Mouse (Mus musculus): Measurements from ENCODE around the gene Btbd1. TPM values are rescaled to one million over a fixed set of nuclear protein-coding genes. Genes with fewer than 3 reads are reported as not detected.

Btbd1 gene
- total and polyA plus RNA-seq, 3 experiments: 9.2 to 91.8 (median 74.6) TPM

DNA sequence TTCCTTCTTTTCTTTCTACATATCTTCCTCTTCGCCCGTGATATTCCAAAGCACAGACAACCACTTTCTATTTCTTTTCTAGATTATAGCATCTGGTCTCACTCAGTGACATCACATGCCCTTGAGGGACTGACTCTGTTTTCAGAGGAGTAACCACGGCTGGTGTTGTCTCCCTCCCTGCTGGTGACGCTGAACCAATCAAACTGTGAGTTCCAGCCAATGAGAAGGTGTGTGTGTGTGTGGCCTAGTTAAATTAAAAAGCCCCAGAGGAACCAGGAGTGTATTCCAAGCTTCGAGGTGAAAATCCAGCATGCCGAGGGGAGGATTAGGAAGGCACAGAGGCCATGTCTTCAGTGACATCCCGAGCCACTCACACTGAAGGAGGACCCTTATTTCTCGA, 17.8 kb upstream of the Btbd1 start:
- ATAC-seq (ENCODE audit: extremely low read depth, insufficient number of reproducible peaks, low FRiP score, poor library complexity, severe bottlenecking): no peak

DNA sequence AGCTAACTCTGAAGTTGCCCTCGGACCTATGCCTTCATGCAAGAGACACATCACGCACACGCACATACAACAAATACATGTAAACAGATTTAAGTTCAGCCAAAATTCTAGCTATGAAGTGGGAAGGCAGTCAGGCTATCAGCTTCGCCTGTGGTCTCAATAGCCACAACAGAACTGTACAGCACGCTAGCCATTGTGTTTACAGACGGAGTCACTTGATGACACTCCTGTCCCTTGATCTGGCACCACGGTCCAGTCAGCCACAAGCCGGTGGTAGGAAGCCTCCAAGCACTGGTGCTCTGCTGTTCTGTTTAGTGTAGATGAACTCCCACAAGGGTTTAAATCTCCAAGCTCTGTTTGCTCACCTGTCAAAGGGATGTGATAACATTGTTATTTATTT, 16.8 kb upstream of the Btbd1 start:
- ATAC-seq (ENCODE audit: extremely low read depth, insufficient number of reproducible peaks, low FRiP score, poor library complexity, severe bottlenecking) (no peak), DNase-seq (ENCODE audit: low spot score) (no peak)
- Histone ChIP-seq H3K27me3 (ENCODE audit: insufficient read depth, low read length) (peaks cover 18% of the 10 kb centered on the region), H3K9me3 (replicated peaks) (no peaks in the 10 kb centered on the region), H3K4me3 (ENCODE audit: low read depth, low read length) (no peak overlapping the region), H3K36me3 (replicated peaks) (no peaks in the 10 kb centered on the region), H3K4me1 (ENCODE audit: insufficient read depth, low read depth, low read length) (no peaks in the 10 kb centered on the region)
- TF ChIP-seq GATA1 (IDR thresholded peaks at IDR 0.05; ENCODE audit: borderline replicate concordance, low read length) (no peak), POLR2AphosphoS5 (IDR thresholded peaks at IDR 0.05; ENCODE audit: insufficient replicate concordance, low read depth, low read length) (no peak), GATA2 (IDR thresholded peaks at IDR 0.05; ENCODE audit: borderline replicate concordance, low read depth, low read length) (no peak), TAL1 (conservative IDR thresholded peaks at IDR 0.05; ENCODE audit: low read depth, low read length) (no peak), CTCF (IDR thresholded peaks at IDR 0.05; ENCODE audit: low read depth, low read length) (no peak)

More for the DNA sequence above, 17.8 kb upstream of the Btbd1 start:
- Histone ChIP-seq H3K9me3 (replicated peaks) (no peaks in the 10 kb centered on the region), H3K27me3 (ENCODE audit: insufficient read depth, low read length) (peaks cover 11% of the 10 kb centered on the region; the same call in 1 of the 2 replicates), H3K4me1 (ENCODE audit: insufficient read depth, low read depth, low read length) (no peaks in the 10 kb centered on the region), H3K4me3 (ENCODE audit: low read depth, low read length) (no peak overlapping the region), H3K36me3 (replicated peaks) (no peaks in the 10 kb centered on the region)
- TF ChIP-seq POLR2AphosphoS5 (IDR thresholded peaks at IDR 0.05; ENCODE audit: insufficient replicate concordance, low read depth, low read length): no peak
- TF ChIP-seq GATA1 (IDR thresholded peaks at IDR 0.05; ENCODE audit: borderline replicate concordance, low read length): no peak
- TF ChIP-seq CTCF (IDR thresholded peaks at IDR 0.05; ENCODE audit: low read depth, low read length): no peak
- no peak for TF ChIP-seq TAL1 (conservative IDR thresholded peaks at IDR 0.05; ENCODE audit: low read depth, low read length)
- no peak for TF ChIP-seq GATA2 (IDR thresholded peaks at IDR 0.05; ENCODE audit: borderline replicate concordance, low read depth, low read length)
- DNase-seq (ENCODE audit: low spot score): no peak

DNA sequence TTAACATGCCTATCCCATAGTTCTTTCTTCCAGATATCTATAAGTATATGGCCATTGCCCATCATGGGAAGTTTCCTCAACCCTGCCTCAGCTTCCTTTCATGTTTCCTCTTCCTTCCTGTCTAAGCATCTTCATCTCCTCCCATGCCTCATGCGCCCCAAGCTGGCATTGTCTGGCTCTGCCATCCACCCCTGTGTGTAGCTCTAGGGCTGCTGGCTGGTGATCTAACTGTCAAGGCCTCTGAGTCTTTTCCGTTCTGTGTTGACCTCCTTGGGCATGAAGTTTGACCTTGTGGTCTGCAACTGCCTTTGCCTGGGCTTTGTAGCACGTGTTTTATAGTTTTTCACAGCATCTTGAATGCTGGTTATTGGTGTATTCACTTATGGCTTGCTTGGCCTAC, 16.1 kb upstream of the Btbd1 start:
- TF ChIP-seq GATA1 (IDR thresholded peaks at IDR 0.05; ENCODE audit: borderline replicate concordance, low read length): no peak
- TF ChIP-seq GATA2 (IDR thresholded peaks at IDR 0.05; ENCODE audit: borderline replicate concordance, low read depth, low read length): no peak
- no peak for TF ChIP-seq TAL1 (conservative IDR thresholded peaks at IDR 0.05; ENCODE audit: low read depth, low read length)
- no peak for TF ChIP-seq CTCF (IDR thresholded peaks at IDR 0.05; ENCODE audit: low read depth, low read length)
- no peak for TF ChIP-seq POLR2AphosphoS5 (IDR thresholded peaks at IDR 0.05; ENCODE audit: insufficient replicate concordance, low read depth, low read length)
- Histone ChIP-seq H3K4me3 (ENCODE audit: low read depth, low read length) (no peak overlapping the region), H3K4me1 (ENCODE audit: insufficient read depth, low read depth, low read length) (no peaks in the 10 kb centered on the region), H3K27me3 (ENCODE audit: insufficient read depth, low read length) (peaks cover 25% of the 10 kb centered on the region), H3K9me3 (replicated peaks) (no peaks in the 10 kb centered on the region), H3K36me3 (replicated peaks) (no peaks in the 10 kb centered on the region)
- no peak for DNase-seq (ENCODE audit: low spot score)
- ATAC-seq (ENCODE audit: extremely low read depth, insufficient number of reproducible peaks, low FRiP score, poor library complexity, severe bottlenecking): no peak

DNA sequence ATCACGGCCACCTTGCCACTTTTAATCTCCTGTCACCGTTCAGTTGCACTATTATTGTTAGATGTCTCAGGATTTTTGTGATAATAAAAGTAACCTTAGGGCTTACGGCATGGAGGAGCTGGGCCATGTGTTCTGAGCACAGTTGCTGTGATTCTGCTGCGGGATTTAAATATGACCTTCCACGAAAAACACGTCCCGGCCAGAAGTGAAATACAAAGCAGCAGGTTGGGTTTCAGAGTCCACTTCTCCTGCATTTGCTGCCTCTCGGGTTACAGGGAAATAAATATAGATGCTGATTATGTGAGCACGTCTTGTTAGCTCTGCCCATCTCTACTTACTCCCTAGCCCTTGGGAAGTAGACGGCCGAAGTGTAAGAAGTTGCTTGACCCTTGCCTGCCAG, 15.6 kb upstream of the Btbd1 start:
- H3K9me3 ChIP-seq (replicated peaks): no peaks in the 10 kb centered on the region
- ATAC-seq (ENCODE audit: extremely low read depth, insufficient number of reproducible peaks, low FRiP score, poor library complexity, severe bottlenecking) (no peak), DNase-seq (ENCODE audit: low spot score) (no peak)
- no peak overlapping the region for H3K4me3 ChIP-seq (ENCODE audit: low read depth, low read length)
- H3K4me1 ChIP-seq (ENCODE audit: insufficient read depth, low read depth, low read length): no peaks in the 10 kb centered on the region
- TF ChIP-seq GATA2 (IDR thresholded peaks at IDR 0.05; ENCODE audit: borderline replicate concordance, low read depth, low read length) (no peak), TAL1 (conservative IDR thresholded peaks at IDR 0.05; ENCODE audit: low read depth, low read length) (no peak), POLR2AphosphoS5 (IDR thresholded peaks at IDR 0.05; ENCODE audit: insufficient replicate concordance, low read depth, low read length) (no peak), CTCF (IDR thresholded peaks at IDR 0.05; ENCODE audit: low read depth, low read length) (no peak), GATA1 (IDR thresholded peaks at IDR 0.05; ENCODE audit: borderline replicate concordance, low read length) (no peak)
- H3K36me3 ChIP-seq (replicated peaks): no peaks in the 10 kb centered on the region
- peaks cover 27% of the 10 kb centered on the region for H3K27me3 ChIP-seq (ENCODE audit: insufficient read depth, low read length)

DNA sequence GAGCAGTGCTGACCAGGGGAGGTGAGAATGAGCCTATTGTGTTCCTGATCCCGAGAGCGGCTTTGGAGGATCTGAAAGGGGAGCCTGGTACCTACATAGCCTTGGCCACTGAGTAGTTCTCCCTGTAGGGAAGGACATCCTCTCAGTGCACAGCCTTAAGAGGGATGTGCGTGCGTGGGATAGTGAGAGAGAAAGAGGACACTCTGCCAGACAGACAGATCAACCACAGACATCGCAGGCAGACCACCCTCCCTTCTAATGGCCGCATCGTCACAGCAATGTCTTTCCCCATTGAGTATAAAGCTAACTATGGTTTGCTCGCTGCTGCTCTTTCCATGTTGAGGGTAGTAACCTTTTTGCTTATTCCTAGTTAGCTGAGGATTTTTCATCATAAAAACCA, 14.7 kb upstream of the Btbd1 start:
- peaks cover 27% of the 10 kb centered on the region for H3K27me3 ChIP-seq (ENCODE audit: insufficient read depth, low read length)
- TF ChIP-seq POLR2AphosphoS5 (IDR thresholded peaks at IDR 0.05; ENCODE audit: insufficient replicate concordance, low read depth, low read length) (no peak), TAL1 (conservative IDR thresholded peaks at IDR 0.05; ENCODE audit: low read depth, low read length) (no peak), GATA1 (IDR thresholded peaks at IDR 0.05; ENCODE audit: borderline replicate concordance, low read length) (no peak), CTCF (IDR thresholded peaks at IDR 0.05; ENCODE audit: low read depth, low read length) (no peak), GATA2 (IDR thresholded peaks at IDR 0.05; ENCODE audit: borderline replicate concordance, low read depth, low read length) (no peak)
- no peak overlapping the region for H3K4me3 ChIP-seq (ENCODE audit: low read depth, low read length)
- no peaks in the 10 kb centered on the region for H3K36me3 ChIP-seq (replicated peaks)
- no peaks in the 10 kb centered on the region for H3K9me3 ChIP-seq (replicated peaks)
- H3K4me1 ChIP-seq (ENCODE audit: insufficient read depth, low read depth, low read length): no peaks in the 10 kb centered on the region
- DNase-seq (ENCODE audit: low spot score) (no peak), ATAC-seq (ENCODE audit: extremely low read depth, insufficient number of reproducible peaks, low FRiP score, poor library complexity, severe bottlenecking) (no peak)

DNA sequence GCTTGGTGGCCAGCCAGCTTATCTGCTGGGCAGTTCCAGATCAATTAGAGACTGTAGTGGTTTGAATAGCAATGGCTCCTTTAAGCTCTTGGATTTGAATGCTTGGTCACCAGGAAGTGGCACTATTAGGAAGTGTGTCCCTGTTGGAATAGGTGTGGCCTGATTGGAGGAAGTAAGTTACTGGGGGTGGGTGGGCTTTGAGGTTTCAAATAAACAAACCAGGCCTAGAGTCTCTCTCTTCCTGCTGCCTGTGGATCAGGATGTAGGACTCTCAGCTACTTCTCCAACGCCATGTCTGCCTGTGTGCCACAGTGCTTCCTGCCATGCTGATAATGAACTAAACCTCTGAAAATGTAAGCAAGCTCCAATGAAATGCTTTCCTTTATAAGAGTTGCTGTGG, 13.8 kb upstream of the Btbd1 start:
- Histone ChIP-seq H3K4me3 (ENCODE audit: low read depth, low read length) (no peak overlapping the region), H3K27me3 (ENCODE audit: insufficient read depth, low read length) (peaks cover 27% of the 10 kb centered on the region), H3K36me3 (replicated peaks) (no peaks in the 10 kb centered on the region), H3K9me3 (replicated peaks) (no peaks in the 10 kb centered on the region), H3K4me1 (ENCODE audit: insufficient read depth, low read depth, low read length) (no peaks in the 10 kb centered on the region)
- no peak for TF ChIP-seq GATA2 (IDR thresholded peaks at IDR 0.05; ENCODE audit: borderline replicate concordance, low read depth, low read length)
- no peak for TF ChIP-seq CTCF (IDR thresholded peaks at IDR 0.05; ENCODE audit: low read depth, low read length)
- no peak for TF ChIP-seq POLR2AphosphoS5 (IDR thresholded peaks at IDR 0.05; ENCODE audit: insufficient replicate concordance, low read depth, low read length)
- no peak for TF ChIP-seq TAL1 (conservative IDR thresholded peaks at IDR 0.05; ENCODE audit: low read depth, low read length)
- no peak for TF ChIP-seq GATA1 (IDR thresholded peaks at IDR 0.05; ENCODE audit: borderline replicate concordance, low read length)
- ATAC-seq (ENCODE audit: extremely low read depth, insufficient number of reproducible peaks, low FRiP score, poor library complexity, severe bottlenecking) (no peak), DNase-seq (ENCODE audit: low spot score) (no peak)
